Mouse (Mus musculus) mouse embryonic stem cell (cell line): ENCODE results near the gene Mael.

Experiments
- in situ Hi-C, 2 experiments: fragments of 300-500 bp; cut with MboI; formaldehyde crosslinking; loops; 1 replicate in 1 of 2; 3 replicates in 1 of 2; pipeline ENCODE4 v1.14.3; 2019 to 2020; ENCODE audit warnings: low sequenced_read_pairs in 2 of 2, low pct_unique_long_range_greater_than_20kb in 1 of 2, mixed read lengths in 1 of 2; ENCODE audit not compliant: unreplicated experiment in 1 of 2

Mael gene

GRCm38 (mm10) chr1:166238315-166238969 is at the start of gene Mael:
Mael (minus strand) TSS chr1:166238747.
- in situ Hi-C loops, result no loop called here

- in situ Hi-C loops, result no loop called here
These were observed 47.7 kb upstream of the Mael start for GRCm38 (mm10) chr1:166286231-166286630.

- in situ Hi-C loops, result no loop called here
These were observed 45.8 kb upstream of the Mael start for GRCm38 (mm10) chr1:166284390-166284789.

GRCm38 (mm10) chr1:166283451-166283850 is 44.9 kb upstream of the Mael start:
- in situ Hi-C loops, result no loop called here

- in situ Hi-C loops, result no loop called here
These were observed 44.2 kb upstream of the Mael start for GRCm38 (mm10) chr1:166282597-166283210.

GRCm38 (mm10) chr1:166281836-166282235 is 43.3 kb upstream of the Mael start:
- in situ Hi-C loops, result no loop called here

- in situ Hi-C loops, result no loop called here
These were observed 42.7 kb upstream of the Mael start for GRCm38 (mm10) chr1:166281287-166281686.

GRCm38 (mm10) chr1:166280566-166280965 is 42.0 kb upstream of the Mael start:
- in situ Hi-C loops, result no loop called here

GRCm38 (mm10) chr1:166279580-166280206 is 41.1 kb upstream of the Mael start:
- in situ Hi-C loops, result no loop called here

GRCm38 (mm10) chr1:166278786-166279185 is 40.2 kb upstream of the Mael start:
- in situ Hi-C loops, result no loop called here

- in situ Hi-C loops, result no loop called here
These were observed 29.7 kb upstream of the Mael start for GRCm38 (mm10) chr1:166268218-166268617.

- in situ Hi-C loops, result no loop called here
These were observed 28.4 kb upstream of the Mael start for GRCm38 (mm10) chr1:166266918-166267317.

GRCm38 (mm10) chr1:166266001-166266705 is 27.6 kb upstream of the Mael start:
- in situ Hi-C loops, result no loop called here

- in situ Hi-C loops, result no loop called here
These were observed 21.0 kb upstream of the Mael start for GRCm38 (mm10) chr1:166259526-166259925.

GRCm38 (mm10) chr1:166256898-166257297 is 18.4 kb upstream of the Mael start:
- in situ Hi-C loops, result no loop called here

GRCm38 (mm10) chr1:166256302-166256701 is 17.8 kb upstream of the Mael start:
- in situ Hi-C loops, result no loop called here

GRCm38 (mm10) chr1:166255651-166256050 is 17.1 kb upstream of the Mael start:
- in situ Hi-C loops, result no loop called here

GRCm38 (mm10) chr1:166255091-166255490 is 16.5 kb upstream of the Mael start:
- in situ Hi-C loops, result no loop called here
